Mouse (Mus musculus): Measurements from ENCODE around the gene C130026I21Rik.
"Not testable (repeated sequence)": the region's sequence is repeated elsewhere in the genome, so short reads cannot be mapped to it uniquely, and the experiment has no call there.

Gene C130026I21Rik

GRCm38 (mm10) chr1:85121841-85122240 is 148.5 kb downstream of the C130026I21Rik start:
- not testable (repeated sequence) for DNase-seq (ENCODE audit: low spot score in 2 of 2)

GRCm38 (mm10) chr1:85118341-85118740 is 152.0 kb downstream of the C130026I21Rik start:
- not testable (repeated sequence) for DNase-seq (ENCODE audit: low spot score in 2 of 2)

GRCm38 (mm10) chr1:85117537-85117936 is 152.8 kb downstream of the C130026I21Rik start:
- not testable (repeated sequence) for DNase-seq (ENCODE audit: low spot score in 2 of 2)

- DNase-seq (ENCODE audit: low spot score in 2 of 2) = peak in 1 of 2 experiments; percentile 36
Measured at GRCm38 (mm10) chr1:85114666-85115402, 155.5 kb downstream of the C130026I21Rik start.

GRCm38 (mm10) chr1:85114078-85114477 is 156.3 kb downstream of the C130026I21Rik start:
- not testable (repeated sequence) for DNase-seq (ENCODE audit: low spot score in 2 of 2)

- DNase-seq (ENCODE audit: low spot score in 2 of 2) = not testable (repeated sequence)
Measured at GRCm38 (mm10) chr1:85112889-85113288, 157.5 kb downstream of the C130026I21Rik start.

GRCm38 (mm10) chr1:85112266-85112665 is 158.1 kb downstream of the C130026I21Rik start:
- DNase-seq (ENCODE audit: low spot score in 2 of 2) = not testable (repeated sequence)

- DNase-seq (ENCODE audit: low spot score in 2 of 2) = not testable (repeated sequence)
Measured at GRCm38 (mm10) chr1:85111572-85111971, 158.8 kb downstream of the C130026I21Rik start.

- not testable (repeated sequence) for DNase-seq (ENCODE audit: low spot score in 2 of 2)
Measured at GRCm38 (mm10) chr1:85110876-85111275, 159.5 kb downstream of the C130026I21Rik start.

GRCm38 (mm10) chr1:85109753-85110152 is 160.6 kb downstream of the C130026I21Rik start, which contains the start of gene A530032D15Rik:
Gene A530032D15Rik (minus strand): TSS chr1:85109853.
- not testable (repeated sequence) for DNase-seq (ENCODE audit: low spot score in 2 of 2)

GRCm38 (mm10) chr1:85106013-85106412 is 164.4 kb downstream of the C130026I21Rik start:
- DNase-seq (ENCODE audit: low spot score in 2 of 2) = not testable (repeated sequence)

- not testable (repeated sequence) for DNase-seq (ENCODE audit: low spot score in 2 of 2)
Measured at GRCm38 (mm10) chr1:85105336-85105735, 165.0 kb downstream of the C130026I21Rik start.

- DNase-seq (ENCODE audit: low spot score in 2 of 2) = not testable (repeated sequence)
Measured at GRCm38 (mm10) chr1:85101754-85102153, 168.6 kb downstream of the C130026I21Rik start.

- not testable (repeated sequence) for DNase-seq (ENCODE audit: low spot score in 2 of 2)
Measured at GRCm38 (mm10) chr1:85099864-85100263, 170.5 kb downstream of the C130026I21Rik start, which contains the start of gene Gm10553. Gene Gm10553 (plus strand): TSS chr1:85100164.

GRCm38 (mm10) chr1:85099081-85099480 is 171.3 kb downstream of the C130026I21Rik start:
- DNase-seq (ENCODE audit: low spot score in 2 of 2) = not testable (repeated sequence)

GRCm38 (mm10) chr1:85093011-85093572 is 177.3 kb downstream of the C130026I21Rik start:
- DNase-seq (ENCODE audit: low spot score in 2 of 2) = not testable (repeated sequence)

GRCm38 (mm10) chr1:85092169-85092568 is 178.2 kb downstream of the C130026I21Rik start:
- DNase-seq (ENCODE audit: low spot score in 2 of 2) = not testable (repeated sequence)

GRCm38 (mm10) chr1:85086211-85086610 is 184.2 kb downstream of the C130026I21Rik start:
- not testable (repeated sequence) for DNase-seq (ENCODE audit: low spot score in 2 of 2)

- not testable (repeated sequence) for DNase-seq (ENCODE audit: low spot score in 2 of 2)
Measured at GRCm38 (mm10) chr1:85084803-85085202, 185.6 kb downstream of the C130026I21Rik start.

- not testable (repeated sequence) for DNase-seq (ENCODE audit: low spot score in 2 of 2)
Measured at GRCm38 (mm10) chr1:85073099-85073498, 197.3 kb downstream of the C130026I21Rik start.

- DNase-seq (ENCODE audit: low spot score in 2 of 2) = not testable (repeated sequence)
Measured at GRCm38 (mm10) chr1:85071690-85072089, 198.7 kb downstream of the C130026I21Rik start.

- not testable (repeated sequence) for DNase-seq (ENCODE audit: low spot score in 2 of 2)
Measured at GRCm38 (mm10) chr1:85035801-85036200, 234.6 kb downstream of the C130026I21Rik start.

All from cerebellum, postnatal 4 days (tissue).